Mouse (Mus musculus): ENCODE data around the gene Sp110. TPM values are rescaled to one million over a fixed set of nuclear protein-coding genes. Genes with fewer than 3 reads are reported as not detected.

Sp110 gene
- polyA plus RNA-seq, 1 experiment from 2014 or later, result 0.59 TPM

Other genes starting within 250 kb of the Sp110 start
- gene G530012D18Rik, start 23.1 kb downstream of the Sp110 start, polyA plus RNA-seq (2014; fragmentation: Nextera tagmentation; extraction: Ambion mirVana), result not detected in 2 replicates
- gene Sp140, start 1.6 kb upstream of the Sp110 start, polyA plus RNA-seq (2014; fragmentation: Nextera tagmentation; extraction: Ambion mirVana), result 0.43 and 0.59 TPM in 2 replicates
- gene Sp100, start 51.2 kb upstream of the Sp110 start, polyA plus RNA-seq (2014; fragmentation: Nextera tagmentation; extraction: Ambion mirVana), result 0.29 and 0.65 TPM in 2 replicates
- gene A630001G21Rik, start 179.8 kb upstream of the Sp110 start, polyA plus RNA-seq (2014; fragmentation: Nextera tagmentation; extraction: Ambion mirVana), result 1.0 and 1.3 TPM in 2 replicates
- 59.7 and 62.3 TPM in 2 replicates for gene Cab39, start 194.6 kb upstream of the Sp110 start, polyA plus RNA-seq (2014; fragmentation: Nextera tagmentation; extraction: Ambion mirVana)

All from forebrain, embryonic 11.5 days (tissue).